Mouse (Mus musculus) granulocyte monocyte progenitor cell, adult 5-6 weeks (primary cell): ENCODE results near the gene Taf6. TPM values are rescaled to one million over a fixed set of nuclear protein-coding genes. Genes with fewer than 3 reads are reported as not detected.
A peak's percentile ranks its signal among the peaks of the same experiment; 100 is the strongest.
"Not testable (repeated sequence)": the region's sequence is repeated elsewhere in the genome, so short reads cannot be mapped to it uniquely, and the experiment has no call there.

ENCODE experiments used
- ATAC-seq: replicated peaks from 2 replicates; pipeline ENCODE4 v1.8.0; 2016; ENCODE audit warnings: mild to moderate bottlenecking, moderate TSS enrichment, inconsistent platforms; ENCODE audit not compliant: poor library complexity, severe bottlenecking
- total RNA-seq, 2 experiments: library from RNA; stranded (forward) in 1 of 2; stranded (reverse) in 1 of 2; fragments of 200-712, 200-1000 nt in 1 of 2; fragments of >200 nt in 1 of 2; fragmentation: Nextera tagmentation in 1 of 2; gene quantifications; 2 replicates each; pipeline ENCODE4 v1.2.3; 2014 to 2017

Taf6 gene
- 30.1 and 46.9 TPM in 2 replicates for total RNA-seq (2014; fragmentation: Nextera tagmentation)
- 46.2 and 49.0 TPM in 2 replicates for total RNA-seq (2017)

DNA sequence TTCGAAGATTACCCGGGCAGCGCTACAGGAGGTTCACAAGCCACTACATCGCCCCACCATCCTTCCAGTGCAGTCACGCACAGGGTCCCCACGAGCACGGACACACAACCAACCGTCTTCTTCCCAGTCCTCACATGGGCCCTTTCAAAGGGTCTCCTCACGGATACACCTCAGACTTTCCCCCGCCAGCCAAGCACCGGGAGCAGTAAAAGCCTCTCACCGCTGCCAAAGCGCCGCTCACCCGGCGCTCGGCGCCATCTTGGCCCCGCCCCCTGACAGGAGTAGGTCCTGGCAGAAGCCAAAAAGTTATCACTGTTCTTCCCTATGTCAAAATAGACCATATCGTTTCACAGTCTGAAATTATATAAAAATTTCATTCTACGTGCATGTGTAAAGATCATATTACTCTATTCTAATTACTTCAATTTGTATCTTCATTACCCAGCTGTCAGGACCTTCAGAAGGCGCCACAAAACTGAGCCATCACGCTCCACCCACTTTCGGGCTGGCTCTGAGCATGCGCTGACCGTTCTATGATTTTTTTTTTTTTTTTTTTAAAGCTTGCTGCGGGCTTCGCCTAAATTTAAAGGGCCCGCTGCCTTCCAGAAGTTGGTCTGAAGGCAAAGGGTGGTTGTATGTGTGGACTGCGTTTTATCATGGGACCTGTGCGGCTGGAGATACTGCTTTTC is at the start of gene Taf6, which contains the start of gene Cnpy4:
Gene Taf6 (minus strand): TSS at position 502 of the 689 bp plus-strand sequence.
Gene Cnpy4 (plus strand): TSS at position 536 of the 689 bp plus-strand sequence.
- peak; percentile 71 for ATAC-seq

DNA sequence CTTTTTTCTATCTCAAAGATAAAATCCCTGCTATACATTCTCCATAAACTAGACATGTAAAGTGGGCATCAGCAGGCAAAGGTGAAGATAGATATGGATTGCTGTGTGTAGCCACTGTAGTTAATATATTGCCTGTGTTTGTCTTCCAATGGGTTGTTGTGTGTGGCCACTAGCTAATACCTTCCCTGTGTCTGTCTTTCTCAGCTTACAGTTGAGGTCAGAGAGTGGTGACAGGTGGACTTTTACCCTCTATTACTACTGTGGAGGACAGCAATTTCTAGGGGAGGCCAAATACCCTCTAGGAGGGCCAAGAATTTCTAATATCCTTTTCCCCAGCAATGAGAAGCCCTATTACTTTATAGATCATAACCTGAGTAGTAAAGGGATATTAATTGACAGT is 47.0 kb upstream of the Taf6 start:
- no peak for ATAC-seq

DNA sequence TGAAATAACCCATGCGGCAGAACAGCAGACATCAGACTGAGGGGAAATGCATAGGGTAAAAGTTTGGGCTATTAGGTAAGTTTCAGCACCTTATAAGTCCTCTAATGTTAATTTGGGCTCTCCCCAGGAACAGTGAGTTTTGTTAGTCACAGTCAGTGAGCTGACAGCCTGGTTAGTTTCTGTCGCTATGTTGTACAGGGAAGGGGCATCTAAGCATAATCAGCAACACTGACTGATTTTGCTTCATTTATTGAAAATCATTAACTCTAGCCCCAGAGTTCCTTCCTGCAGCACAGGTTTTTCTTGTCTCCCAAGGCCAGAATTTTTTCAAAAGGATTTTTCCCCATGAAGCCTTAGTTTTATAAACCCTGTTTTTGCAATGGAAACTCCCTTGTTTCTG is 46.5 kb upstream of the Taf6 start:
- no peak for ATAC-seq

DNA sequence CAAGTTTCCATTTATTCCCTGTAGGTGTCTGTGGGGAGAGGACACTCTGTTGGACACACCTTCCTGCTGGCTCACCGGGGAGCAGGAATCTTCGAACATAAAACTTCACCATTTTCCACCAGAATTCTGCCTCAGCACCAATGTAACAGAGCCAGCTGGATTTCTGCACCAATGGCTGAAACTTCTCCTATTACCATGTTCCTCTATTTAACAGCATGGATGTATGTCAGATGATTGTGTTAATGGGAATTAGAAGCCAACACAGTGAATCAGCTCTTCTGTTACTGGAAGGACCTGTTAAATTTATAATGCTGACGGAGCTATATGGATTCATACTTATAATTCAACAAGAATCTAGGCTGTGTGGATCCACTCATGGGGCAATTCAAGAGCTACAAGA is 42.3 kb upstream of the Taf6 start:
- peak; percentile 44 for ATAC-seq

DNA sequence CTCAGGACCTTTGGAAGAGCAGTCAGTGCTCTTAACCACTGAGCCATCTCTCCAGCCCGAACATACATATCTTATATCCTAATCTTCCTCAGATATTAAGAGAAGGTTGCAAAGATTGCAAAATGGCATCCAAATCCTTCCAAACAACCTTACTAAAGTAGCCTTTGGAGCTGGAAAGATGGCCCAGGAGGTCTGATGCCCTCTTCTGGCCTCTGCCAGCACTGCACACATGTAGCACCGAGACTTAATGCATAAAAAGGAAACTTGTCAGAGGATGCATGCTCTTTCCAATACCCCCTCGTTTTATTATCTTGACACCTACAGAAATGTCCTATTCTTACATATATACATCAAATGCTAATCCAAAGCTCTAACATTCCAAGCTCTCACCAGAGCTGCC is 40.8 kb upstream of the Taf6 start:
- peak; percentile 28 for ATAC-seq

DNA sequence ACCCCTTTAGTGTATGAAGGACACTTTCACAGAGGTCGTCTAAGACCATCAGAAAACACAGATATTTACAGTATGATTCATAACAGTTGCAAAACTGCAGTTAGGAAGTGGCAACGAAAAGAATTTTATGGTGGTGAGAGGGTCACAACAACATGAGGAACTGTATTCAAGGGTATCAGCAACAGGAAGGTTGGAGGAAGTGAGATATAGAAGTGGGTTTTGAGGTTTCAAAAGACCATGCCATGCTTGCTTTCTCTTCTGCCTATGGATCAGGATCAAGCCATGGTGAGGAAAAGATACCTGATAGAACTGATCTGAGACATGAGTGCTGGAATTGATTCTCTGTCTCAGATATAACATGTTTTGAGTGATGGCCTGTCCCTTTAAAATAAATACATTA is 40.1 kb upstream of the Taf6 start:
- peak; percentile 93 for ATAC-seq

DNA sequence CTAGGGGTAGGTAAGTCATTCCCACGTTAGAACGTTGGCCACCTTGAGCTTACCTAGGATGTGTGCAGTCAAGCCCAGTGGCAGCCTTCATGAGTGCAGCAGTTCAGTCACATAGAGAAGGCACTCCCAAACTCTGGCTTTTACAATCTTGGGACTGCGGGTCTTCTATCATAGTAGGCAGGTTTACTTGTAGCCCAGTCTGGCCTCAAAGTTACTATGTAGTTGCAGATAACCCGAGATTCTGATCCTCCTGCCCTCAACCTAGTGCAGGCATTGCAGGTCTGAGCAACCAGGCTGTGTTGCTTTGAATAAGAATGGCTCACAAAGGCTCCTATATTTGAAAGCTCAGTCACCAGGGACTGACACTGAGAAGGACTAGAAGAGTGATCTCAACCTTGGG is 39.2 kb upstream of the Taf6 start:
- ATAC-seq, result no peak

DNA sequence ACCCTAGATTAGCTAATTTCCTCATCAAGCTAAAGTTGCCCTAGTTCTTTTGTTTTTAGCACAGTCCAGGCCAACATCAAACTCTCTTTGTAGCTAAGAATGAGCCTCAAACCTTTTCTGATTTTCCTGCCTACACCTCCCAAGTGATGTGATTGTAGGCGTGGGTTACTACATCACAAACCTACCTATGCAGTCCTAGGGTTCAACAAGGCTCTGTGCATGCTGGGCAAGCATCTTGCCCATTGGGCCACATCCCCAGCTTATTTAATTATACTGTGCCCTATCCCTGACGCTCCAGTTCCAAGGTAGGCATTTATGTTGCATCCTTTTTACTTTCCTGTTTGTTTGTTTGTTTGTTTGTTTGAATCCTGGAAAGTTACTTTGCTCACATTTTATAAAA is 38.4 kb upstream of the Taf6 start, which contains the start of gene Nxpe5:
Gene Nxpe5 (plus strand): TSS at position 199 of the 400 bp plus-strand sequence.
- ATAC-seq, result no peak

DNA sequence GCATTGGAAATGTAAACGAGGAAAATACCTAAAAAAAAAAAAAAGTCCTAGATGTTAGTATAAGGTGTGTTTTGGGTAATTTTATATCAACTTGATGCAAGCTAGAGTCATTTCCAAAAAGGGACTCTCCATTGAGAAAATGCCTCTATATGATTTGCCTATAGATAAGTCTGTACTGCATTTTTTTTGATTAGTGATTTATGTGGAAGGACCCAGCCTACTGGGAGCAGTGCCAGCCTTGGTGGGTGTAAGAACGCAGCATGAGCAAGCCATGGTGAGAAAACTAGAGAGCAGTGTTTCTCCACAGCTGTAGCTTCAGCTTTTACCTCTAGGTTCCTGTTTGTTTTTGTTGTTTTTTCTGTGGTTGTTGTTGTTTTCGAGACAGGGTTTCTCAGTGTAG is 36.0 kb upstream of the Taf6 start:
- no peak for ATAC-seq

DNA sequence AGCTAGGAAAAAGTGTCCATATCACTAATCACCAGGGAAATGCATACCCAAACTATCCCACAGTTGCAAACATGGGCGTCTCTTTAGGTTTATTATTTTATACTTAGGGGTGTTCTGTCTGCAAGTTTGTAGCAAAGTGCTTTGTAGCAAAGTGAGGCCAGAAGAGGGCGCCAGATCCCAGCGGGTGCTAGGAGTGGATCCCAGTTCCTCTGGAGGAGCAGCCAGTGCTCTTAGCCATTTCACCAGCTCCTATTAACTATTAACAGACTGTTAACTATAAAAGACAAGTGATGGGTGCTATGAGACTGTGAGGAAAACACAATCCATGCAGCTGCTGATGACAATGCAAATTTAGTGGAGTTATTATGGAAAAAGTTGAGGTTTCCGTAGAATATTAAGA is 34.9 kb upstream of the Taf6 start:
- peak; percentile 83 for ATAC-seq

DNA sequence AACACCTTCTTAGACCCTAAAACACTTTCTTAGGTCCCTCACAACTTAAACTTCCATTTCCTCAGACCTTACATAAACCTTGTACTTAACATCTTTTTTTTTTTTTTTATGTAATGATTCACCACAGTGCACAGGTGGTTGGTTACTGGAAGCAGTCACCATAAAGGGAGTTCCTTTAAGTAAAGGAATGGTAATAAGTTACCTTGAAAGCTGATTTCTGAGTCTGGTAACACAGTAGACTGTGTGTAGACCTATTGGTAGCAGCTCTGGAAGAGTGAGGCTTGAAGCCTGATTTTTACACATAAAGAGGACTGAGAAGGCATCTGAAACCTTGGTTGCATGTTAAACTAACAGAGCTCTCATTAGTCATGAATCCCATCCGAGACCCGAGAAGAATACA is 32.6 kb upstream of the Taf6 start:
- ATAC-seq, result no peak

DNA sequence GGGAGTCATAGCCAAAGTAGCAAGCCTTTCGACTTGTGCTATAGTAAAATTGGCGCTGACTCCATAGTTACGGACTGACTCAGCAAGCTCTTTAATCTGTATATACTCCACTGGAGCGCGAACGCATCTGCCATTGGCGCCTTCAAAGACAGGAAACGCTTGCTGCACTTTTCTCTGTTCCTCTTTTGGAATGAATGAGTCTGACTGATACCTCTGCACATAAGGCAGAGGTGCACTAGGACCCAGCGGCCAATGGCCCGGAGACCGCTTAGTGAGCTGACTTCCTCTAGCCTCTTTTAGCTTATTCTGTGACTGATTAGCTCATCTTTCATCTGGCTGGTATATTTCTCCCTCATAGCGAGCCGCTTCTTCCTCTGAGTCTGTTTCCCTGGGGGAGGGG is 29.4 kb upstream of the Taf6 start:
- ATAC-seq, result not testable (repeated sequence)

DNA sequence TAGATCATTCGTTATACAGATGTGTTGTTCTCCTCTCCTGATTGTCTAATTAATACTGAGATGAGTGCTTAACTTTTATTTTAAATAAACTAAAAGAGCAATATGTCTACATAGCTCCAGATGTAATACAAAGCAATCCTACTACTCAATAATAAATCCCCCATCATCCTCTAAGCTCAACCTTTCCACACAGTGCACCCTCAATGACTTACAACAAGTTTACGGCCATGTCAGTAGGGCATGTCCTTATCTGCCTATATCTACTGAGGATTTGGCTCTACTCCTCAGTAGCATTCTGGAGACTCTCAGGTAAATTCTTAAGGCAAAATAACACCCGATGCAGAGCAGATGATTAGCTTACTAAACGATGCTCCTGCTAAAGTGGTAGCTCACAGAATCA is 20.6 kb upstream of the Taf6 start:
- ATAC-seq, result no peak

DNA sequence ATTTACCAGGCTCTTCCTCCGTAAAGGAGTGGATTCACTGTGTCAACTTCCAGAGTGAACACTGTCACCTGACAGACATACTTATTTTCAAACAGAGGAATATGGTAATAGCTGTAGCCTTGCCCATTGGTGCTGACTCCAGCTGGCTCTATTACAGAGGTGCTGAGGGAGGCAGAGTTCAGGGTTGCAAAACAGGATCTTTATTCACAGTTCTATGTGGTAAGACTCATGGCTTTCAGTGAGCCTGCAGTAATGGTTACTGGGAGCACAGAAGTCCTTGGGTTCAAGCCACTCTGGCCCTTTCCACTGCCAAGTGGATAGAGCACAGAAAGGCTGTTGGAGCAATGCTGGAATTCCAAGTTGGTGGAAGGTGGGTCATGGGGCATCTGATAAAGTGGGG is 20.0 kb upstream of the Taf6 start:
- ATAC-seq, result peak; percentile 59

DNA sequence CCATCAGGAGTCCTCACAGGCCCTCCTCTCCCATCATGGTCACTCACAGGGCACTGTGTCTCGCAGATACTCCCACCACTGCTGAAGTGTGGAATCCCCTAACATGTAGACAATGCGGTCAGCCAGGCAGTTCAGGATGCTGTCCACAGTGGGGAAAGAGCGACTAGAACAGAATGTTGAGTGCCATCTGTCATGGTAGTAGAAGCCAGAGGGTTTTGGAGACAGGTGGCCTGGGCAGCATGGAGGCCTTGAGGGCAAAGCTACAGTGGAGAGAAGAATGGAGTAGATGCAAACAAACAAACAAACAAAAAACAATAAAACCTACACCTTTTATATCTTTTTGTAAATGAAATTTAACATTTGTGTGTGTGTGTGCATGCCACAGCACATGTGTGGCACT is 14.8 kb upstream of the Taf6 start:
- no peak for ATAC-seq

DNA sequence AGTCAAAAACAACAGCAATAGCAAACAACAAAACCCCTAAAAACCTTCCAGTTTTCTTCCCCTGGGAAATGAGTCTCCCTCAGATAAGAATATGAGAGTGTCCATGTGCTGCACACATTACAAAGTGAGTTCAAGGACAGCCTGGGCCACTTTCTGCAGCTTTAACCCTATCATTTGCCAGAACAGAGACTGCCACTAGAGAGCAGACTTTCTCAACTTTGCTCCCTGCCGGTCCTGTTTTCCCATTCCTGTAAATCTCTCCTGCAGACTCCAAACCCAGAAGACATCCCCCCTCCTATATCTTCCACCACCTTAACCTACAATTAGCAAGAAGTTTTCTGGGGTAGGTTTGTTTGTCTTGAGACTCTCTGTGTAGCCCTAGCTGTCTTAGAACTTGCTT is 12.3 kb upstream of the Taf6 start:
- ATAC-seq, result no peak

DNA sequence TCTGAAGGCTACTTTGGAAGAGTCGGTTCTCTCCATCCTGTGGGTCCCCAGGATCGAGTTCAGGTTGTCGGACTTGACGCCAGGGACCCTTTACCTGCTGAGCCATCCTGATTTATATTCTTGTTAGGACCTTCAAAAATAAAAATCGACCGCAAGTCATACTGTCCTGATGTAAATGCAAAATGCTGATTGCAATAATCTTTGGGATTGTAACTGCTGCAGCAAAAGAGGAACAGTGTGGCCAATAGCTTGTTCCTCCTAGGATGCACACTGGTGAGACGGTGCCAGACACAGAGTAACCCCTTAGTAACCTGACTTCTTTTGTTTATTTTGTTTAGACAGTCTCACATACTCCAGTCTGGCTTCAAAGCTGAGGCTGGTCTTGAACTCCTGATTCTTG is 8.2 kb upstream of the Taf6 start:
- peak; percentile 69 for ATAC-seq

DNA sequence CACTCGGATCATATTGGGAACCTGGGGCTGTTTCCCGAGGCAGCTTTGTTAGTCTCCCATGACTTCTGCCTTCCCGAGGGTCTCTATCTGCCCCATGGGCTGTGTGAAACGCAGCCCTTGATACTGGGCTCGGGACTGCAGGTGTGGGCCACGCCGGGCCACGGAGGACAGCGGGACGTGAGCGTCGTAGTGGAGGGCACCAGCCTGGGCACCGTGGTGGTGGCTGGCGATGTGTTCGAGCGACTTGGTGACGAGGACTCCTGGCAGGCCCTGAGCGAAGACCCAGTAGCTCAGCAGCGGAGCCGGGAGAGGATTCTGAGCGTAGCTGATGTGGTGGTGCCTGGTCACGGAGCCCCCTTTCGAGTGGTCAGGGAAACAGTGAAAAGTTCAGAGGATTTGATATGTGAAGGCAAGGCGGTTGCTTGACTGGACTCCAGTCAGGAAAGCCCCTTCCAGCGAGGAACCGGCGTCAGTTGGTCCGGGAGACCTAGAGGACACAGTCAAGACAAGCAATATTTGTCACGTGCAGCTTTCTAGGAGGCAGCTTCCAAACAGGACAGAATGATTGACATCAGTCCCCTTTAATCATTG is 7.6 kb upstream of the Taf6 start:
- ATAC-seq, result peak; percentile 31

DNA sequence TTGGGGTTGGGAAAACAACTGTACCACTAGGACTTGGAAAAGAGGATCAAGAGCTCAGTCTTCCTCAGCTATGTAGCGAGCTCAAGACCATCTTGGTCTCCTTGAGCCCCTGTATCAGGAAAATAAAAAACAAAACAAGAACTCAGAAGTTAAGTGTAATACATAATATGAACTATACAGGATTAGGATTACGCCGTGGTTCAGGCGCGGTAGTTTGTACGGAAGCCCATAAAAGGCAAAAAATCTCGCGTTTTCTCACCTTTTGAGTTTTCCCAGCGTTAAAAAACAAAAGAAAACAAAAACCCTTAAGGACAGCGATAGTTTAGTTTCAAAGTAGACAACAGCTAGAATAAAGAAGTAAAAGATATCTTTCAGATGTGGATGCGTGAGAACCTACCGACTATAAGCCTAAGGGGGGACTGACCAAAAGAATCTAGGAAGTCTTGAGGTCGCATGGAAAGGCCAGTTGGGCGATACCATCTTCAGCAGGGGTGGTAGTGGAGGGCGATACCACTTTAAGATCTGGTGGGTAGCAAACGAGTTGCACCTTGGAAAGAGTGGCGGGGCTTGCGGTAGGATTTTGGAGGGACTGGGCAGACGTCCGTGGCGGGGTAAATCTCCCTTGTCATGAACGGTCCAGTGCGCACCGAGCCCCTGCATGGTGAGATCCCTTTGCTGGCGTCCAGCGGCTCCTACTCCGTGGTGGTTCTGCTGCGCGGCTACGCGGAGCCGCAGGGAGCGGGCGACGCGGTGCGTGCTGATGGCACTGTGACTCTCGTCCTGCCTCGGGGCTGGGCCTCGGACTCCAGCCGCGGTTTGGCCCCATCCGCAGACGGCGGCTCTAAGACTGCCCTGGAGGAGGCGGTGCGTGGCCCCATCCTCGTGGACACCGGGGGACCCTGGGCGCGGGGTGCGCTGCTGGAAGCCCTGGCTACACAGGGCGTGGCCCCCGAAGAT is 6.8 kb upstream of the Taf6 start, which contains the start of gene Mblac1:
Gene Mblac1 (plus strand): TSS at position 544 of the 957 bp plus-strand sequence.
- peak; percentile 71 for ATAC-seq

DNA sequence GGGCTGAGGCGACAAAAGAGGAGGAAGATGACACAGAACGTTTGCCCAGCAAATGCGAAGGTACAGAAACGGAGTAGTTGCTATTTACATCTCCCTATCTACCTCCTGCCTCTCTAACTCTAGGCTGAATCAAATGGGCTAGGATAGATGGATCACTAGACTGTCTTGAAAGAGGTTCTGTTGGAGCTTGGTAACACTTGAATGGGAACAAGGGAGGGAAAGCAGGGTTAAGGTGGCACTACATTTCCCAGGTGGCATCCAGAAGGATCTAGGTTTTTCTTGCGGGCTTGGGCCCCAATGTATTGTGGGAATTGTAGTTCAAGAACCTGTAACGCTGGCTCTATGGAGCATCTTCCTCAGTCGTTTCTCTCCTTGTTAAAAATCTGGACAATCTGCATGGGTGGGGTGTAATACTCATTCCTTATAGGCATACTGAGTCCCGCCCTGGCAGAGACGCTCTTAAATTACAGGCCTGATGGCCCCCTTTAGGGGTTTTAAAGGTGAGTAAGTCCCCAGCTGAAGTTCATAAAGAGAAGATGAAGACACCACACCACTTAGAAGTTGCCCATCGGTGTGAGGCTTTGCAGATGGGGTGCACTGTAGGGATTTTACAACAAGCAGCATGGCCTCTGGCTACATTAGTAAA is 533 bp upstream of the Taf6 start:
- peak; percentile 72 for ATAC-seq
